In the genomic region with DNA sequence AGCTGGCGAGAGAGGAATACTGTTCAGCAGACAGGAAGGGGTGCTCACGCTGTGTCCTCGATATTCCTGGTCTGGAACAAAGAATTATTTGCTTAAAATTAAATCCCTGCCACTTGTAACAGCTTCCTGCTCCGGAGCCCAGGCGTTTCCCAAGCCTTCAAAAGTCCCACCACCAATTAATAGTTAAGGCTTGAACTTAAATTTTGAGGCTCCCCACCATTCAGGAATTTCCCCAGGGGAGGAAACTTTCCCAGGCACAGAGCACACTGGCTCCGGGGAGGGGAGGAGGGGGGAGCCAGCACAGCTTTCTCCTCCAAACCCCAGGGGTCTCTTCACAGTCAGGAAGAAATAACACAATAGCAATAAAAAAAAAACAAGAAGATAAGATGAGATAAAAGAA, we compare ENCODE assay signal across 28 mouse cellular contexts. TPM values are rescaled to one million over a fixed set of nuclear protein-coding genes. Genes with fewer than 3 reads are reported as not detected.
A peak's percentile ranks its signal among the peaks of the same experiment; 100 is the strongest.
DNase-seq lines count a peak whose midpoint lies in the region; ATAC-seq and TF ChIP-seq lines count a peak whose summit lies in the region.
"Had no signal": no experiment of that assay in that cellular context is flagged by ENCODE, and none has a peak within 500 bp of the region (broad histone marks: within the 10 kb centered on the region; RNA-seq: fewer than 3 reads in every experiment).

No protein-coding gene starts in this region.

- DNase-seq in forebrain, embryonic 11.5 days (ENCODE audit: low spot score), result no peak
- no peak for DNase-seq in hindbrain, embryonic 10.5 days (ENCODE audit: low spot score)
- no peak for DNase-seq in kidney, postnatal 0 days (ENCODE audit: low spot score)
- DNase-seq in kidney, adult 18-20 months, result no peak
- no peak for DNase-seq in left cerebral cortex, postnatal 36 days (ENCODE audit: low spot score in 2 of 2)
- DNase-seq: adrenal gland, adult 8-10 months; cerebellum, adult 11 months; cerebellum, adult 9-10 months; cerebellum, postnatal 36 days; gastrocnemius, postnatal 25 days; right cerebral cortex, postnatal 4 days; thymus, adult 18-20 months; thymus, postnatal 36 days had no signal

- TF ChIP-seq CTCF in kidney, postnatal 0 days (IDR thresholded peaks at IDR 0.05; ENCODE audit: low read depth), result no peak

- H3K9ac ChIP-seq in forebrain, embryonic 13.5 days, result 0 out of 2 replicates have a peak overlapping the region, but pooled peaks have one; percentile 1
- no peak overlapping the region for H3K9ac ChIP-seq in forebrain, embryonic 11.5 days (ENCODE audit: low read length)
- H3K9ac ChIP-seq in hindbrain, embryonic 13.5 days, result no peak overlapping the region
- no peak overlapping the region for H3K9ac ChIP-seq in kidney, postnatal 0 days (ENCODE audit: low read depth, low read length)
- H3K9ac ChIP-seq in limb, embryonic 12.5 days (replicated peaks), result no peak overlapping the region
- H3K9ac ChIP-seq: embryonic facial prominence, embryonic 12.5 days; heart, embryonic 12.5 days; hindbrain, embryonic 14.5 days; lung, embryonic 15.5 days; midbrain, embryonic 12.5 days; neural tube, embryonic 12.5 days had no signal

- ATAC-seq in forebrain, embryonic 13.5 days, result no peak
- no peak for ATAC-seq in forebrain, embryonic 11.5 days (replicated peaks; ENCODE audit: low FRiP score)
- ATAC-seq in hindbrain, embryonic 13.5 days (ENCODE audit: low FRiP score), result no peak
- ATAC-seq in kidney, postnatal 0 days (replicated peaks; ENCODE audit: low FRiP score, low read depth), result no peak
- ATAC-seq in limb, embryonic 12.5 days (ENCODE audit: insufficient number of reproducible peaks, insufficient read depth, low FRiP score, low TSS enrichment, low read depth), result no peak
- ATAC-seq: intestine, postnatal 0 days had no signal

- intact Hi-C loops in left cerebral cortex, postnatal 36 days (cut with DNase I), result no loop called here

- 37% methylated on average over 6 of the region's 6 CpGs for WGBS in forebrain, embryonic 13.5 days
- WGBS in forebrain, embryonic 11.5 days, result 39% methylated on average over 6 of the region's 6 CpGs
- WGBS in hindbrain, embryonic 10.5 days, result 36% methylated on average over 6 of the region's 6 CpGs
- 39% methylated on average over 6 of the region's 6 CpGs for WGBS in hindbrain, embryonic 13.5 days
- WGBS in kidney, postnatal 0 days, result 14% methylated on average over 6 of the region's 6 CpGs
- WGBS in limb, embryonic 12.5 days, result 22% methylated on average over 6 of the region's 6 CpGs

- no peaks in the 10 kb centered on the region for H3K9me3 ChIP-seq in forebrain, embryonic 13.5 days (replicated peaks)
- no peaks in the 10 kb centered on the region for H3K9me3 ChIP-seq in forebrain, embryonic 11.5 days (ENCODE audit: control insufficient read depth, low read length)
- H3K9me3 ChIP-seq in hindbrain, embryonic 10.5 days, result no peaks in the 10 kb centered on the region
- no peaks in the 10 kb centered on the region for H3K9me3 ChIP-seq in hindbrain, embryonic 13.5 days
- no peaks in the 10 kb centered on the region for H3K9me3 ChIP-seq in kidney, postnatal 0 days (replicated peaks; ENCODE audit: low read length)
- no peaks in the 10 kb centered on the region for H3K9me3 ChIP-seq in limb, embryonic 12.5 days
- H3K9me3 ChIP-seq: embryonic facial prominence, embryonic 12.5 days; G1E; heart, embryonic 12.5 days; lung, embryonic 15.5 days; midbrain, embryonic 12.5 days; neural tube, embryonic 12.5 days had no signal

- H3K27me3 ChIP-seq in forebrain, embryonic 13.5 days, result no peaks in the 10 kb centered on the region
- H3K27me3 ChIP-seq in forebrain, embryonic 11.5 days (ENCODE audit: control insufficient read depth, insufficient read depth, low read length), result no peaks in the 10 kb centered on the region
- no peaks in the 10 kb centered on the region for H3K27me3 ChIP-seq in hindbrain, embryonic 10.5 days (ENCODE audit: insufficient read depth, poor library complexity, severe bottlenecking)
- H3K27me3 ChIP-seq in hindbrain, embryonic 13.5 days, result no peaks in the 10 kb centered on the region
- H3K27me3 ChIP-seq in kidney, postnatal 0 days (ENCODE audit: insufficient read depth, low read length), result no peaks in the 10 kb centered on the region
- H3K27me3 ChIP-seq in limb, embryonic 12.5 days, result no peaks in the 10 kb centered on the region
- H3K27me3 ChIP-seq: embryonic facial prominence, embryonic 12.5 days; heart, embryonic 12.5 days; lung, embryonic 15.5 days; neural tube, embryonic 12.5 days had no signal

- no peak overlapping the region for H3K4me3 ChIP-seq in forebrain, embryonic 13.5 days
- no peak overlapping the region for H3K4me3 ChIP-seq in forebrain, embryonic 11.5 days (ENCODE audit: low read depth, low read length)
- H3K4me3 ChIP-seq in hindbrain, embryonic 10.5 days, result no peak overlapping the region
- H3K4me3 ChIP-seq in hindbrain, embryonic 13.5 days, result no peak overlapping the region
- H3K4me3 ChIP-seq in kidney, postnatal 0 days (replicated peaks; ENCODE audit: low read depth, low read length), result no peak overlapping the region
- no peak overlapping the region for H3K4me3 ChIP-seq in limb, embryonic 12.5 days (replicated peaks)
- H3K4me3 ChIP-seq: embryonic facial prominence, embryonic 12.5 days; heart, embryonic 12.5 days; layer of hippocampus, adult 2 months; lung, embryonic 15.5 days; midbrain, embryonic 12.5 days; myocyte; neural tube, embryonic 12.5 days had no signal

- no peak overlapping the region for H3K4me2 ChIP-seq in forebrain, embryonic 13.5 days
- H3K4me2 ChIP-seq in forebrain, embryonic 11.5 days (ENCODE audit: low read depth, low read length, severe bottlenecking), result no peak overlapping the region
- no peak overlapping the region for H3K4me2 ChIP-seq in hindbrain, embryonic 13.5 days
- H3K4me2 ChIP-seq in kidney, postnatal 0 days (ENCODE audit: low read length), result no peak overlapping the region
- no peak overlapping the region for H3K4me2 ChIP-seq in limb, embryonic 12.5 days
- H3K4me2 ChIP-seq: embryonic facial prominence, embryonic 12.5 days; heart, embryonic 12.5 days; hindbrain, embryonic 14.5 days; liver, embryonic 11.5 days; lung, embryonic 15.5 days; midbrain, embryonic 12.5 days; neural tube, embryonic 12.5 days had no signal

- no peak overlapping the region for H3K27ac ChIP-seq in forebrain, embryonic 13.5 days
- no peak overlapping the region for H3K27ac ChIP-seq in forebrain, embryonic 11.5 days (ENCODE audit: low read depth, low read length)
- peak overlapping the region; percentile 68 for H3K27ac ChIP-seq in hindbrain, embryonic 10.5 days
- H3K27ac ChIP-seq in hindbrain, embryonic 13.5 days, result no peak overlapping the region
- H3K27ac ChIP-seq in kidney, postnatal 0 days, result peak overlapping the region; percentile 70; the same call in 1 of the 2 replicates
- 0 out of 2 replicates have a peak overlapping the region, but pooled peaks have one; percentile 32 for H3K27ac ChIP-seq in limb, embryonic 12.5 days
- H3K27ac ChIP-seq: embryonic facial prominence, embryonic 12.5 days; hindbrain, embryonic 14.5 days; layer of hippocampus, adult 2 months; lung, embryonic 15.5 days; midbrain, embryonic 12.5 days; neural tube, embryonic 12.5 days; stomach, postnatal 0 days had no signal

- H3K4me1 ChIP-seq in forebrain, embryonic 13.5 days, result no peaks in the 10 kb centered on the region; the same call in 1 of the 2 replicates
- peaks cover 5% of the 10 kb centered on the region; the same call in 1 of the 2 replicates for H3K4me1 ChIP-seq in forebrain, embryonic 11.5 days (replicated peaks; ENCODE audit: control insufficient read depth, insufficient read depth, low read length)
- peaks cover 42% of the 10 kb centered on the region for H3K4me1 ChIP-seq in hindbrain, embryonic 10.5 days (replicated peaks)
- peaks cover 11% of the 10 kb centered on the region for H3K4me1 ChIP-seq in hindbrain, embryonic 13.5 days (replicated peaks)
- peaks cover 17% of the 10 kb centered on the region; the same call in 1 of the 2 replicates for H3K4me1 ChIP-seq in kidney, postnatal 0 days (replicated peaks; ENCODE audit: insufficient read depth, low read length)
- peaks cover 24% of the 10 kb centered on the region for H3K4me1 ChIP-seq in limb, embryonic 12.5 days (replicated peaks)
- H3K4me1 ChIP-seq: embryonic facial prominence, embryonic 12.5 days; neural tube, embryonic 12.5 days had no signal

- H3K36me3 ChIP-seq in forebrain, embryonic 13.5 days (ENCODE audit: poor library complexity, severe bottlenecking), result no peaks in the 10 kb centered on the region
- no peaks in the 10 kb centered on the region for H3K36me3 ChIP-seq in forebrain, embryonic 11.5 days (ENCODE audit: control insufficient read depth, insufficient read depth, low read length)
- H3K36me3 ChIP-seq in hindbrain, embryonic 10.5 days, result no peaks in the 10 kb centered on the region
- H3K36me3 ChIP-seq in hindbrain, embryonic 13.5 days, result no peaks in the 10 kb centered on the region
- H3K36me3 ChIP-seq in kidney, postnatal 0 days (ENCODE audit: insufficient read depth, low read length), result no peaks in the 10 kb centered on the region
- H3K36me3 ChIP-seq in limb, embryonic 12.5 days, result no peaks in the 10 kb centered on the region
- H3K36me3 ChIP-seq: embryonic facial prominence, embryonic 12.5 days; G1E; heart, embryonic 12.5 days; lung, embryonic 15.5 days; midbrain, embryonic 12.5 days; neural tube, embryonic 12.5 days had no signal

RNA-seq across cellular contexts. Expression of a gene that starts 44.6 kb away (rescaled TPM):
- 5.8 and 6.8 TPM in 2 replicates for polyA plus RNA-seq in forebrain, embryonic 13.5 days (2015; fragmentation: Nextera tagmentation; extraction: Ambion mirVana)
- 12.3 TPM in 2 replicates for polyA plus RNA-seq in forebrain, embryonic 11.5 days (2014; fragmentation: Nextera tagmentation; extraction: Ambion mirVana)
- 28.3 and 28.4 TPM in 2 replicates for polyA plus RNA-seq in hindbrain, embryonic 10.5 days (2016; fragmentation: Nextera tagmentation; extraction: Ambion mirVana)
- 7.9 and 8.0 TPM in 2 replicates for polyA plus RNA-seq in hindbrain, embryonic 13.5 days (2015; fragmentation: Nextera tagmentation; extraction: Ambion mirVana)
- 12.0 and 13.7 TPM in 2 replicates for polyA plus RNA-seq in kidney, postnatal 0 days (2015; fragmentation: Nextera tagmentation; extraction: Ambion mirVana)
- 5.6 and 8.0 TPM in 2 replicates for polyA plus RNA-seq in limb, embryonic 12.5 days (2016; fragmentation: Nextera tagmentation; extraction: Ambion mirVana)
- total RNA-seq in left cerebral cortex, postnatal 36 days (2021), result 10 to 100 TPM in 1 of 2 experiments, 1 to 10 TPM in 1; 8.3 to 12.0 TPM

Comparison
In these comparisons a context has a peak if more than half of its experiments do, and no peak if none do; other contexts are left out.
1. H3K27ac ChIP-seq: peak in hindbrain, embryonic 10.5 days (single experiment), kidney, postnatal 0 days (single experiment) and limb, embryonic 12.5 days (single experiment); none in forebrain, embryonic 13.5 days (single experiment), forebrain, embryonic 11.5 days (single experiment) and hindbrain, embryonic 13.5 days (single experiment).